Mouse (Mus musculus) myocyte (in vitro differentiated cells): Measurements from ENCODE around the gene Prkn. TPM values are rescaled to one million over a fixed set of nuclear protein-coding genes. Genes with fewer than 3 reads are reported as not detected.

Experiments used
- H3K27me3 ChIP-seq: one replicate; pipeline ENCODE4 v1.6.1; 2011; ENCODE audit not compliant: control insufficient read depth, insufficient read depth, insufficient read length
- H3K36me3 ChIP-seq: one replicate; pipeline ENCODE4 v1.6.1; 2011; ENCODE audit not compliant: control insufficient read depth, insufficient read depth
- H3K4me2 ChIP-seq: one replicate; pipeline ENCODE4 v1.6.1; 2011; ENCODE audit warnings: low read depth, control low read depth
- H3K4me3 ChIP-seq: one replicate; pipeline ENCODE4 v1.5.1; 2011; ENCODE audit warnings: mild to moderate bottlenecking, control low read depth, moderate library complexity
- H3K79me2 ChIP-seq: one replicate; pipeline ENCODE4 v1.6.1; 2011; ENCODE audit not compliant: control insufficient read depth, insufficient read depth
- H3ac ChIP-seq: one replicate; pipeline ENCODE4 v1.6.1; 2011; ENCODE audit not compliant: control insufficient read depth, insufficient read length
- CEBPB ChIP-seq: IDR thresholded peaks from 2 replicates; pipeline ENCODE4 v1.6.1; 2011; ENCODE audit warnings: mild to moderate bottlenecking, moderate library complexity; ENCODE audit not compliant: poor library complexity, insufficient read depth, severe bottlenecking
- E2F4 ChIP-seq: IDR thresholded peaks from one replicate; pipeline ENCODE4 v1.6.1; 2011; ENCODE audit warnings: mild to moderate bottlenecking, control low read depth, moderate library complexity; ENCODE audit not compliant: insufficient read depth
- MAX ChIP-seq: IDR thresholded peaks from one replicate; pipeline ENCODE4 v1.6.1; 2011; ENCODE audit warnings: low read depth, mild to moderate bottlenecking, control low read depth
- MYOD1 ChIP-seq, 3 experiments: IDR thresholded peaks; one replicate each; pipeline ENCODE4 v1.6.1; 2011; ENCODE audit warnings: control low read depth in 2 of 3, low read depth in 2 of 3, mild to moderate bottlenecking in 2 of 3, moderate library complexity in 1 of 3; ENCODE audit not compliant: insufficient read length in 2 of 3, control insufficient read depth in 1 of 3
- MYOG ChIP-seq, 3 experiments: IDR thresholded peaks; one replicate each; pipeline ENCODE4 v1.6.1; 2011; ENCODE audit warnings: control low read depth in 2 of 3, low read depth in 2 of 3, mild to moderate bottlenecking in 2 of 3; ENCODE audit not compliant: insufficient read length in 2 of 3, control insufficient read depth in 1 of 3, insufficient read depth in 1 of 3
- POLR2A ChIP-seq: IDR thresholded peaks from one replicate; pipeline ENCODE4 v1.6.1; 2011; ENCODE audit warnings: low read depth, mild to moderate bottlenecking, control low read depth, moderate library complexity; ENCODE audit not compliant: insufficient read length
- POLR2AphosphoS2 ChIP-seq: IDR thresholded peaks from one replicate; pipeline ENCODE4 v1.6.1; 2011; ENCODE audit warnings: low read depth, control low read depth; ENCODE audit not compliant: insufficient read length
- REST ChIP-seq: IDR thresholded peaks from one replicate; pipeline ENCODE4 v1.6.1; 2011; ENCODE audit warnings: mild to moderate bottlenecking, control low read depth, moderate library complexity; ENCODE audit not compliant: insufficient read depth, insufficient read length
- SRF ChIP-seq: IDR thresholded peaks from one replicate; pipeline ENCODE4 v1.6.1; 2011; ENCODE audit warnings: low read depth; ENCODE audit not compliant: control insufficient read depth, insufficient read length
- TCF12 ChIP-seq: IDR thresholded peaks from one replicate; pipeline ENCODE4 v1.6.1; 2011; ENCODE audit warnings: mild to moderate bottlenecking, control low read depth; ENCODE audit not compliant: poor library complexity, insufficient read depth, severe bottlenecking
- TCF3 ChIP-seq: IDR thresholded peaks from one replicate; pipeline ENCODE4 v1.6.1; 2011; ENCODE audit warnings: low read depth, control low read depth; ENCODE audit not compliant: insufficient read length
- USF1 ChIP-seq: IDR thresholded peaks from one replicate; pipeline ENCODE4 v1.6.1; 2011; ENCODE audit warnings: low read depth, mild to moderate bottlenecking, control low read depth, moderate library complexity
- polyA plus RNA-seq: library from polyadenylated mRNA; unstranded; fragments of >200 nt; fragmentation: generic; extraction: Trizol; gene quantifications from one replicate; pipeline ENCODE4 v1.2.1, GENCODE M21; 2012; ENCODE audit warnings: missing spikeins

Prkn gene
- polyA plus RNA-seq, 1 experiment = 0.26 TPM

DNA sequence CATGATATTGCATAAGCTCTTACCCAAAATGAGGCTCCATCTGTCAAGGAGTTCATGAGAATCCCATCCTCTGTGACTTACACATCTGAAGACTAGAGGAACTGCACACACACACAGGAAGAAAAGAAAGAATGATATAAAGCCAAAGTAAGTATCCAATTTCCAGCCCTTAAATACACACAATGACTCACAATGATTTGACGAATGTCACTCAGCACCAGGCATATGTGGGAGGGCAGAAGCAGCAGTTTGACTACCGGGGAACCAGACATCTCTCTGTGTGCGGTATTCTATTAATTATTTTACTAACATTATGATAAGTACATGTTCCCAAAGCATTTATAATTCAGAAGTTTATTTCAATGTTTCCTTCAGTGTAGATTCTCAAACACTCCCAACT lies 780.6 kb downstream of the Prkn start:
- no peak for TF ChIP-seq USF1
- TF ChIP-seq MYOD1 (IDR thresholded peaks at IDR 0.05; ENCODE audit: control insufficient read depth in 1 of 3, insufficient read length in 2 of 3, low read depth in 2 of 3) = no peak
- no peak for TF ChIP-seq POLR2A
- no peak for TF ChIP-seq E2F4
- TF ChIP-seq POLR2AphosphoS2 = no peak
- TF ChIP-seq MYOG (IDR thresholded peaks at IDR 0.05; ENCODE audit: control insufficient read depth in 1 of 3, insufficient read depth in 1 of 3, insufficient read length in 2 of 3, low read depth in 2 of 3) = no peak
- no peak for TF ChIP-seq TCF3
- TF ChIP-seq MAX = no peak
- no peak for TF ChIP-seq TCF12
- TF ChIP-seq SRF = no peak
- TF ChIP-seq REST = no peak
- TF ChIP-seq CEBPB = no peak
- H3K4me3 ChIP-seq = no peak overlapping the region
- no peaks in the 10 kb centered on the region for H3K27me3 ChIP-seq
- no peaks in the 10 kb centered on the region for H3K36me3 ChIP-seq
- H3ac ChIP-seq = no peak overlapping the region
- H3K79me2 ChIP-seq = no peaks in the 10 kb centered on the region
- no peak overlapping the region for H3K4me2 ChIP-seq

DNA sequence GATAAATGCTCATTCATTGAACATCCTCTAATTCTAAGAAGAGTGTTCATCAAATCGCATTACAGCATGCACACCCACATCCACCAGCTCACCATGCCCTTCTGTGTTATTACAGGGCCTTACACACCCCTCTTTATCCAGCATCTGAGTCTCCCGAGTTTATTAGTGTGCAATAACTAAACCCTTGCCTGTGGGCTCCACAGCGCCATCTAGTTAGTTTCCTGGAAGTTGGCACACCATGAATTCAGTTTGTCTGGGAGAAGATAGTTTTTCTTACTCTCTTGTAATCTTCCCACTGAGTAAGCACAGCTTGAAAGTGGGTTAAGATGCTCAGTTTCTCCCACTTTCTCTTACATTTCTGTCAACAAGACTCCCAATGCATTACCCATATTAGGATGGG lies 781.3 kb downstream of the Prkn start:
- Histone ChIP-seq H3K4me2 (no peak overlapping the region), H3K27me3 (no peaks in the 10 kb centered on the region), H3K79me2 (no peaks in the 10 kb centered on the region), H3K36me3 (no peaks in the 10 kb centered on the region), H3ac (no peak overlapping the region), H3K4me3 (no peak overlapping the region)
- TF ChIP-seq TCF12 (no peak), CEBPB (no peak), POLR2AphosphoS2 (no peak), MAX (no peak), USF1 (no peak), SRF (no peak), MYOD1 (IDR thresholded peaks at IDR 0.05; ENCODE audit: control insufficient read depth in 1 of 3, insufficient read length in 2 of 3, low read depth in 2 of 3) (no peak), TCF3 (no peak), REST (no peak)

DNA sequence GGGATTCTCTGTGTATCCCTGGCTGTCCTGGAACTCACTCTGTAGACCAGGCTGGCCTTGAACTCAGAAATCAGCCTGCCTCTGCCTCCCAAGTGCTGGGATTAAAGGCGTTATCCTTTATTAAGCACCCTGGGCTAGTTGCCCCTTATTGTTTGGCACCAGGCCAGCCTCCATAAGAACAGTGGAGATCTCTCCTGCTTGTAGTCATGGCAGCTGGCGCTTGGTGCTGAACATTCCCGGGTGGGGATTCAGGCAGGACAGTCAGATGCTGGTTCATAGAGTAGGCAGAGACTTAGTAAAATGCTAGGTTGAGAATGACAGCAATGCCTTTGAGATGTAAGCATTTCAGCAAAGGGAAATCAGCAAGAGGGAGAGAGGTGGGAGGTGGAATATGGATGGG lies 786.1 kb downstream of the Prkn start:
- TF ChIP-seq CEBPB (no peak), POLR2AphosphoS2 (no peak), REST (no peak), TCF3 (no peak), MAX (no peak), E2F4 (no peak), POLR2A (no peak), MYOG (IDR thresholded peaks at IDR 0.05; ENCODE audit: control insufficient read depth in 1 of 3, insufficient read depth in 1 of 3, insufficient read length in 2 of 3, low read depth in 2 of 3) (no peak)
- Histone ChIP-seq H3K36me3 (no peaks in the 10 kb centered on the region), H3K27me3 (no peaks in the 10 kb centered on the region), H3ac (no peak overlapping the region), H3K4me2 (no peak overlapping the region), H3K79me2 (no peaks in the 10 kb centered on the region), H3K4me3 (no peak overlapping the region)

DNA sequence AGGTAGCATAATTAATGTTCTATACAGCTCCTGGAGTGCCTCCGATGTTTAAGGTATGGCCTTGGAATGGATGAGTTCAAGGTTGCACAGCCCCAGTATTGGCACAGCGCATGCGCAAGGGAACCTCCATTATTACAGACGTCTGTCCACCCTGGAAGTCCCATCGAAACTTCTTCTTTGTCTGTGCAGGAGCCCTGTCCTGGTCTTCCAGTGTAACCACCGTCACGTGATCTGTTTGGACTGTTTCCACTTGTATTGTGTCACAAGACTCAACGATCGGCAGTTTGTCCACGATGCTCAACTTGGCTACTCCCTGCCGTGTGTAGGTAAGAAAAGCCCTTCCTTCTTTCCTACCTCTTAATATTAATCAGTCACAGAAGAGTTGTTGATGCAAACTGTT lies 794.9 kb downstream of the Prkn start:
- H3K79me2 ChIP-seq = no peaks in the 10 kb centered on the region
- no peak overlapping the region for H3K4me2 ChIP-seq
- no peak overlapping the region for H3K4me3 ChIP-seq
- TF ChIP-seq SRF = no peak
- no peaks in the 10 kb centered on the region for H3K36me3 ChIP-seq
- no peak overlapping the region for H3ac ChIP-seq
- H3K27me3 ChIP-seq = peaks cover 5% of the 10 kb centered on the region

DNA sequence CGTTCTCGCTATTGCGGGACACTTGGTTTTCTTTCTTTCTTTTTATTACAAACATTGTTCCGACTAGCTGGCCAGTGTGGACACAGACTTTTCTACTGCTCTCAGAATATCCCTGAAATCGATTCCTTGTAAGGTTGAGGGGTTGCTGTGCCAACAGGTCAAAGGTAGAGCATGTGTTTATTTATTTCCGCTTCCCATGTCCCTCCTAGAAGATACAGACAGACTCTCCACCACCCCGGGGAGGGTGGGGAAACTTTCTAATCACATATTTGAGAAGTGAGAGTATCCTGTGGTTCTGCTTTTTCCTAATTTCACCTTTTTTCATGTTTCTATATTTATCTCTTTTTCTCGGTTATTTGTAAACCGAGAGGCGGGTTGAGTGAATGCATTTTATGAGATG lies 797.5 kb downstream of the Prkn start:
- Histone ChIP-seq H3K27me3 (peaks cover 5% of the 10 kb centered on the region), H3K36me3 (no peaks in the 10 kb centered on the region), H3K79me2 (no peaks in the 10 kb centered on the region), H3K4me2 (no peak overlapping the region), H3ac (no peak overlapping the region), H3K4me3 (no peak overlapping the region)
- TF ChIP-seq E2F4 (no peak), POLR2AphosphoS2 (no peak), REST (no peak), USF1 (no peak), MYOD1 (IDR thresholded peaks at IDR 0.05; ENCODE audit: control insufficient read depth in 1 of 3, insufficient read length in 2 of 3, low read depth in 2 of 3) (no peak), MAX (no peak), TCF12 (no peak), MYOG (IDR thresholded peaks at IDR 0.05; ENCODE audit: control insufficient read depth in 1 of 3, insufficient read depth in 1 of 3, insufficient read length in 2 of 3, low read depth in 2 of 3) (no peak), POLR2A (no peak), CEBPB (no peak), SRF (no peak), TCF3 (no peak)
